Mouse (Mus musculus) layer of hippocampus, postnatal 25 days (tissue): ENCODE data around the gene Hmg20b. TPM values are rescaled to one million over a fixed set of nuclear protein-coding genes. Genes with fewer than 3 reads are reported as not detected.

ENCODE experiments used
- microRNA-seq, 2 experiments: library from miRNA; unstranded; fragments of <30 nt; microRNA quantifications; one replicate each; pipeline ENCODE4 v1.2.0; 2021
- total RNA-seq, 2 experiments: library from RNA; stranded (reverse); gene quantifications; 2 replicates each; pipeline ENCODE4 v1.2.3; 2021

The Hmg20b gene
- total RNA-seq, 2 experiments from 2014 or later = 31.3 to 31.6 TPM

Small RNAs within 50 kb of the gene (microRNA-seq; reads per million reads assigned to microRNA genes)
- 1.4 to 1.7 reads per million in 2 experiments for gene Mir6913

Other genes starting within 250 kb of the Hmg20b start
- 100 to 1,000 TPM; 123 to 127 TPM for gene Map2k2, start 244.6 kb downstream of the Hmg20b start, total RNA-seq
- gene Zbtb7a, start 215.3 kb downstream of the Hmg20b start, total RNA-seq = 100 to 1,000 TPM in 1 of 2 experiments, 10 to 100 TPM in 1; 94.7 to 101 TPM
- 10 to 100 TPM; 28.2 to 28.9 TPM for gene Pias4, start 182.6 kb downstream of the Hmg20b start, total RNA-seq
- gene Eef2, start 173.8 kb downstream of the Hmg20b start, total RNA-seq = 100 to 1,000 TPM; 896 to 944 TPM
- gene Dapk3, start 167.5 kb downstream of the Hmg20b start, total RNA-seq = 10 to 100 TPM; 71.7 to 71.8 TPM
- gene 4930442H23Rik, start 166.6 kb downstream of the Hmg20b start, total RNA-seq = not detected
- under 1 TPM; 0.19 to 0.20 TPM for gene Nmrk2, start 148.4 kb downstream of the Hmg20b start, total RNA-seq
- gene Atcay, start 119.6 kb downstream of the Hmg20b start, total RNA-seq = 100 to 1,000 TPM; 154 to 155 TPM
- 10 to 100 TPM; 55.6 to 69.0 TPM for gene Zfr2, start 117.3 kb downstream of the Hmg20b start, total RNA-seq
- 100 to 1,000 TPM; 222 to 244 TPM for gene Matk, start 97.5 kb downstream of the Hmg20b start, total RNA-seq
- gene Mrpl54, start 83.5 kb downstream of the Hmg20b start, total RNA-seq = 10 to 100 TPM; 38.6 to 44.0 TPM
- gene Apba3, start 83.5 kb downstream of the Hmg20b start, total RNA-seq = 10 to 100 TPM; 35.4 to 39.5 TPM
- gene Tjp3, start 58.9 kb downstream of the Hmg20b start, total RNA-seq = 1 to 10 TPM in 1 of 2 experiments, under 1 TPM in 1; 0.86 to 1.2 TPM
- 100 to 1,000 TPM; 306 to 318 TPM for gene Pip5k1c, start 57.5 kb downstream of the Hmg20b start, total RNA-seq
- gene Cactin, start 29.4 kb downstream of the Hmg20b start, total RNA-seq = 10 to 100 TPM; 28.1 to 30.0 TPM
- 1 to 10 TPM; 1.1 to 1.5 TPM for gene Tbxa2r, start 21.7 kb downstream of the Hmg20b start, total RNA-seq
- 1 to 10 TPM; 1.6 to 1.9 TPM for gene Gipc3, start 7.2 kb downstream of the Hmg20b start, total RNA-seq
- 10 to 100 TPM; 46.6 to 50.7 TPM for gene Mfsd12, start 7.0 kb upstream of the Hmg20b start, total RNA-seq
- 1 to 10 TPM; 1.1 to 1.2 TPM for gene 4930404N11Rik, start 15.3 kb upstream of the Hmg20b start, total RNA-seq
- gene Fzr1, start 28.0 kb upstream of the Hmg20b start, total RNA-seq = 10 to 100 TPM; 65.9 to 66.6 TPM
- gene Dohh, start 33.9 kb upstream of the Hmg20b start, total RNA-seq = 10 to 100 TPM; 79.1 to 87.1 TPM
- 1 to 10 TPM; 2.6 to 3.7 TPM for gene Gm48551, start 34.0 kb upstream of the Hmg20b start, total RNA-seq
- 1 to 10 TPM; 3.2 to 4.7 TPM for gene Gm48552, start 38.5 kb upstream of the Hmg20b start, total RNA-seq
- gene Smim24, start 42.6 kb upstream of the Hmg20b start, total RNA-seq = 1 to 10 TPM; 1.4 to 3.1 TPM
- 10 to 100 TPM; 59.5 to 66.8 TPM for gene Nfic, start 105.2 kb upstream of the Hmg20b start, total RNA-seq
- 100 to 1,000 TPM; 255 to 311 TPM for gene Celf5, start 132.2 kb upstream of the Hmg20b start, total RNA-seq
- gene Ncln, start 145.9 kb upstream of the Hmg20b start, total RNA-seq = 10 to 100 TPM; 83.0 to 94.6 TPM
- gene S1pr4, start 149.7 kb upstream of the Hmg20b start, total RNA-seq = under 1 TPM; 0.35 to 0.54 TPM
- 1 to 10 TPM; 2.4 to 3.2 TPM for gene Gna15, start 173.7 kb upstream of the Hmg20b start, total RNA-seq
- 100 to 1,000 TPM; 110 to 121 TPM for gene Gna11, start 194.7 kb upstream of the Hmg20b start, total RNA-seq
- gene Aes, start 209.0 kb upstream of the Hmg20b start, total RNA-seq = 100 to 1,000 TPM; 692 to 732 TPM
- 10 to 100 TPM; 22.5 to 32.3 TPM for gene Tle2, start 224.1 kb upstream of the Hmg20b start, total RNA-seq